Mouse (Mus musculus) hindbrain, embryonic 11.5 days (tissue): ENCODE results near the gene Pld6. TPM values are rescaled to one million over a fixed set of nuclear protein-coding genes. Genes with fewer than 3 reads are reported as not detected.

Experiments used
- ATAC-seq: fragments of 200-750 bp; cut with Nextera tagmentation; 2 replicates; pipeline ENCODE4 v1.8.0; 2017; ENCODE audit warnings: mild to moderate bottlenecking, moderate TSS enrichment, moderate library complexity; ENCODE audit not compliant: low FRiP score
- DNase-seq: peaks from one replicate; pipeline ENCODE4 v3.0.0-alpha.2; 2015; ENCODE audit warnings: low spot score
- H3K27ac ChIP-seq: fragments of 300-500 bp; sonication (generic); 2 replicates; pipeline ENCODE4 v1.5.1; 2014; ENCODE audit warnings: mild to moderate bottlenecking, low read depth, low read length
- H3K27me3 ChIP-seq: fragments of 300-500 bp; sonication (generic); 2 replicates; pipeline ENCODE4 v1.6.1; 2014; ENCODE audit warnings: mild to moderate bottlenecking, low read length, moderate library complexity, mixed read lengths; ENCODE audit not compliant: control insufficient read depth, insufficient read depth
- H3K36me3 ChIP-seq: fragments of 300-500 bp; sonication (generic); 2 replicates; pipeline ENCODE4 v1.6.1; 2014; ENCODE audit warnings: mild to moderate bottlenecking, low read length, moderate library complexity, mixed read lengths; ENCODE audit not compliant: control insufficient read depth, insufficient read depth
- H3K4me1 ChIP-seq: fragments of 300-500 bp; sonication (generic); replicated peaks from 2 replicates; pipeline ENCODE4 v1.6.1; 2014; ENCODE audit warnings: low read length, mixed read lengths; ENCODE audit not compliant: control insufficient read depth, insufficient read depth
- H3K4me2 ChIP-seq: fragments of 300-500 bp; sonication (generic); replicated peaks from 2 replicates; pipeline ENCODE4 v1.6.1; 2014; ENCODE audit warnings: mild to moderate bottlenecking, low read depth, low read length
- H3K4me3 ChIP-seq: fragments of 300-500 bp; sonication (generic); 2 replicates; pipeline ENCODE4 v1.5.1; 2014; ENCODE audit warnings: low read depth, low read length
- H3K9ac ChIP-seq: fragments of 300-500 bp; sonication (generic); 2 replicates; pipeline ENCODE4 v1.6.1; 2014; ENCODE audit warnings: low read depth, low read length
- H3K9me3 ChIP-seq: fragments of 300-500 bp; sonication (generic); 2 replicates; pipeline ENCODE4 v1.6.1; 2016; ENCODE audit warnings: low read length; ENCODE audit not compliant: control insufficient read depth
- WGBS: fragments of 180-500 bp; shearing (Covaris S2); extraction: QIAGEN DNeasy Blood & Tissue Kit; methylation state at CpG from one replicate; pipeline ENCODE4 v1.1.7; 2014; 5-methylcytosine and 5-hydroxymethylcytosine counted together
- polyA plus RNA-seq: library from polyadenylated mRNA; unstranded; fragments of >200 nt; fragmentation: Nextera tagmentation; extraction: Ambion mirVana; gene quantifications from 2 replicates; pipeline ENCODE4 v1.2.1, GENCODE M21; 2014

Pld6 gene
- polyA plus RNA-seq, 1 experiment from 2014 or later = 0.31 TPM

DNA sequence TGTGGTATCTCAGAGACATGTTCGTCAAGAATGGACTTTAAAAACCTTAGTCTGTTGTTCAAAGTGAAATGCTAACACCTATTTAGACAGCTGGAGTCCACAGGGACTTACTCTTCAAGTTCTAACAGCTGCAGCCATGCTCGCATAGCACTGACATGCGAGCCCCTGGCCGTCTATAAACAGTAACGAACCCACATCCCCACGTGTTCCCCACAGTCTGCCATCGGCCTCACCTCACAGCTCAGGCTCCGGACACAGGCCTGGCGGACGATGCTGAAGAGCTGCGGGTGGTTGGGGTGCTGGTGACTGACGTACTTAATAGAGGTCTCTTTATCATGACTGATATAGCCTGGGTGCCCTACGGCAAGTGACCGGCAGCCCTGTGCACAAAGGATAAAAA is 16.1 kb upstream of the Pld6 start:
- WGBS = 90% methylated on average over 14 of the region's 14 CpGs
- H3K4me1 ChIP-seq = no peaks in the 10 kb centered on the region

DNA sequence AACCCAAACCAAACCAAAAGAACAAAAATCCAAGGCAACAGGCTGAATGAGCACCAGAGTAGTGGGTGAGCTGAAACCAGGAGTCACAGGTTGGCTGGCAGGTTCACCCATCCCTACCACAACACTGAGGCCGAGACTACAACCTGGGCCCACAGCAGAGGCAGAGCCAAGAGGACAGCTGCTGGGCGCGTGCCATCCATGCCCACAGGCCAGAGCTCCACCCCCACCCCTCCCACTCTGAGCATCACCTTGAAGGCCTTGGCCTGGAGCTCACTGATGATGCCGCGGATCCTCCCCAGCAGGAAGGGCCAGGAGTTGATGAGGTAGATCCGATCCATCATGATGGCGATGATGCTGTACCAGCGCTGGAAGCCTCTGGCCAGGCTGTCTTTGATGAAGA is 14.4 kb upstream of the Pld6 start:
- Histone ChIP-seq H3K9me3 (no peaks in the 10 kb centered on the region), H3K36me3 (peaks cover 29% of the 10 kb centered on the region)
- 90% methylated on average over 8 of the region's 8 CpGs for WGBS

More for the DNA sequence above, 16.1 kb upstream of the Pld6 start:
- ATAC-seq (no peak), DNase-seq (no peak)
- Histone ChIP-seq H3K27me3 (no peaks in the 10 kb centered on the region), H3K4me3 (no peak overlapping the region), H3K27ac (no peak overlapping the region), H3K4me2 (no peak overlapping the region), H3K9me3 (no peaks in the 10 kb centered on the region), H3K36me3 (peaks cover 25% of the 10 kb centered on the region), H3K9ac (no peak overlapping the region)

DNA sequence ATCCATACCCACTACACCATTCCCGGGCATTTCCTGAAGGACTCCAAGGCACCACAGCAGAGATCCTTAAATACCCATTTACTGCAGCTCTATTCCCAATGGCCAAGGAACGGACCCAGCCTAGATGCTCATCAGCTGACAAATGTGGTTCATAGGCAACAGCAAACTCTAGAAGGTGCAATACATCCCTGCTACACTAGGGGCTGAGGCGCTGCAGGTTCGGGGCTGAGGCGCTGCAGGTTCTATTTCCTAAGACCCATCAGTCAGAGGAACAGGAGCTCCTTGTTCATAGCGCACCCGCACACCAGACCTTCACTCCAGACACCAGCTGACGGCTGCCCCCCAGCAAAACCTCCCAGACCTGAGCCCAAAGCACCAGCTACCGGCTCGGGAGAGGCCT is 13.0 kb upstream of the Pld6 start:
- peaks cover 29% of the 10 kb centered on the region for H3K36me3 ChIP-seq
- ATAC-seq = no peak

More for the DNA sequence above, 14.4 kb upstream of the Pld6 start:
- Histone ChIP-seq H3K4me2 (no peak overlapping the region), H3K4me1 (no peaks in the 10 kb centered on the region), H3K9ac (no peak overlapping the region), H3K4me3 (no peak overlapping the region), H3K27me3 (no peaks in the 10 kb centered on the region), H3K27ac (no peak overlapping the region)
- DNase-seq = no peak
- no peak for ATAC-seq

DNA sequence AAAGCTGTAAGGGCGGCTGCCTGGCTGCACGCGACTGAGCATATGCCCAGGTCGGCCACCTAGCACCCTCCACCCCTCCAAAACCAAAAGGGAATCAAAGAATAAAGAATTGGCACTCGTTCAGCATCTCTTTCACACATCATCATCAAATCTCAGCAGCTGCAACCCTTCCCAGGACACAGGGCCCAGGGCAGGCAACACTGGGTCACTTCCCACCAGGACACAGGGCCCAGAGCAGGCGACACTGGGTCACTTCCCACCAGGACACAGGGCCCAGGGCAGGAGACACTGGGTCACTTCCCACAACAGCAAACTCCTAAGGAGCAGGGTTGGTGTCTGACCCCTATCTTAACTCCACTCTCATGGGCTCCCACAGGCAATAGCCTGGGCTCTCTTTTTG is 5.9 kb upstream of the Pld6 start:
- no peak for ATAC-seq
- no peak overlapping the region for H3K9ac ChIP-seq
- H3K36me3 ChIP-seq = peaks cover 14% of the 10 kb centered on the region; the same call in 1 of the 2 replicates
- H3K4me3 ChIP-seq = no peak overlapping the region
- DNase-seq = no peak
- no peak overlapping the region for H3K27ac ChIP-seq
- 91% methylated on average over 6 of the region's 6 CpGs for WGBS
- no peaks in the 10 kb centered on the region for H3K4me1 ChIP-seq
- H3K4me2 ChIP-seq = no peak overlapping the region
- no peaks in the 10 kb centered on the region for H3K9me3 ChIP-seq
- no peaks in the 10 kb centered on the region for H3K27me3 ChIP-seq

More for the DNA sequence above, 13.0 kb upstream of the Pld6 start:
- Histone ChIP-seq H3K27me3 (no peaks in the 10 kb centered on the region), H3K4me2 (no peak overlapping the region), H3K4me3 (no peak overlapping the region), H3K4me1 (no peaks in the 10 kb centered on the region), H3K27ac (no peak overlapping the region), H3K9me3 (no peaks in the 10 kb centered on the region), H3K9ac (no peak overlapping the region)
- 94% methylated on average over 10 of the region's 10 CpGs for WGBS
- DNase-seq = no peak

DNA sequence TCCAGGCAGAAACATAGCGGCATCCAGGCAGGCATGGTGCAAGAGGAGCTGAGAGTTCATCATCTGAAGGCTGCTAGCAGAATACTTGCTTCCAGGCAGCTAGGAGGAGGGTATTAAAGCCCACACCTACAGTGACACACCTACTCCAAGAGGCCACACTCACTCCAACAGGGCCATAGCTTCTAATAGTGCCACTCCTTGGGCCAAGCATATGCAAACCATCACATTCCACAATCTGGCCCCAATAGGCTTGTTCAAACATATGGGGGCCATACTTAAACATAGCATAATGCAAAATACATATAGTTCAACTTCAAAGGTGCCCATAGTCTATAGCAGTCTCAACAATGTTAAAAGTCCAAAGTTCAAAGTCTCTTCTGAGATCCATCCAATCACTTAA is 1.9 kb upstream of the Pld6 start:
- WGBS = 100% methylated on average over 1 of the region's 1 CpGs
- peaks cover 7% of the 10 kb centered on the region; the same call in 1 of the 2 replicates for H3K36me3 ChIP-seq
- no peak for ATAC-seq
- DNase-seq = no peak
- H3K9ac ChIP-seq = no peak overlapping the region
- H3K4me2 ChIP-seq = no peak overlapping the region
- no peaks in the 10 kb centered on the region for H3K27me3 ChIP-seq
- H3K4me3 ChIP-seq = no peak overlapping the region
- H3K4me1 ChIP-seq = peaks cover 7% of the 10 kb centered on the region; the same call in 1 of the 2 replicates
- H3K9me3 ChIP-seq = no peaks in the 10 kb centered on the region
- H3K27ac ChIP-seq = no peak overlapping the region

DNA sequence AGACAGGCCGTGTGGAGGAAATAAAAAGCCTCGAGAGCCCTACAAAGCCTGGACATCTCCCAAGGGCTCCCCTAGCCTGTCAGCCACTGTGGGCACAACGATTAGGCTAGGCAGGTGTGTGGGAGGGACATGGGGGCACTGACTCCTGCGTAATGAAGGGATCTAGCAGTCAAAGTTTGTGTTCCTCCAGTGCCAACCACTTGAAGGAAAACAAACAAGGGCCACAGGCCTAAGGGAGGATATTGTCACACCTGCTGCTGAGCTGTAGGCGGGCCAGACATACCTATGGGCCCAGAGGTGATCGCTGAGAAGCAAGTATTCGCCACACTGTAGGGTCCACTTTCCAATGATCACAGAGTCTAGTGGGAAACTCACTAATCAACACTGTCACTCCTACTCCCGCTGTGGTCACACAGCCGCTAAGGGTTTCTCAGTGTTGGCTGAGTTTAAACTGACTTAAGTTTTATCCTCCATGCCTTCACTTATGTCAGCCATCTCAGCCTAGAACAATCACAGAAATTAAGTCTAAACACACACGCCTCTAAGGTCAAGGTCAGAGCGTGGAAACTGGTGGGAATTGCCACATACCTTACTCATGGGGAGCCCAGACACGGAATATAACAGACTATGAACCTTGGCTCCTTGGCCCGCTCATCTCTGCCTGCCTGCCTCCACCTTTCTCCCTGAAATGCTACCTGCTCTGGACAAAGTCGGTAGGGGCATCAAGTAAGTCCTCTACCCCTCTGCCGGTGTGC is 824 bp downstream of the Pld6 start:
- Histone ChIP-seq H3K4me1 (peaks cover 7% of the 10 kb centered on the region; the same call in 1 of the 2 replicates), H3K4me3 (peak overlapping the region; percentile 34), H3K9me3 (no peaks in the 10 kb centered on the region), H3K27me3 (no peaks in the 10 kb centered on the region), H3K9ac (0 out of 2 replicates have a peak overlapping the region, but pooled peaks have one; percentile 33), H3K4me2 (peak overlapping the region; percentile 59), H3K36me3 (no peaks in the 10 kb centered on the region), H3K27ac (no peak overlapping the region)
- peak; percentile 12; the same call in 1 of the 2 replicates for ATAC-seq
- 56% methylated on average over 15 of the region's 15 CpGs for WGBS
- DNase-seq = peak; percentile 9

DNA sequence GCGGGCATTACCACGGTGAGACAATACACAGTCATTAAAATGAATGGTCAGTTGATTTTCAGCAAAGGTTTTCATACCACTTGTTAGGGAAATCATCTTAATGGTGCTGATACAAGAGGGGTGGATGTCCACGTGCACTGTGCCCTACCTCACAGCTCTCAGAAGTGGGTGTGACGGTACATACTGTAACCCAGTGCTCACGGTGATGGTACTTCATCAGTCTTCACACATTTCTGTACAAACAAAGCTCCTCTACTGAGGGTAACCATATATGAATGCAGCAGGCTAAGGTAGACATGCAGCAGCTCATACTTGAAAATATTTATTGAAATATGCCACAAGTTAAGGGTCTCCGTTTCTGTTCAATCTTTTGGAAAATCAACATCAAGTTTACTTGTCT is 3.9 kb downstream of the Pld6 start:
- no peak for DNase-seq
- ATAC-seq = no peak
- H3K9me3 ChIP-seq = no peaks in the 10 kb centered on the region

DNA sequence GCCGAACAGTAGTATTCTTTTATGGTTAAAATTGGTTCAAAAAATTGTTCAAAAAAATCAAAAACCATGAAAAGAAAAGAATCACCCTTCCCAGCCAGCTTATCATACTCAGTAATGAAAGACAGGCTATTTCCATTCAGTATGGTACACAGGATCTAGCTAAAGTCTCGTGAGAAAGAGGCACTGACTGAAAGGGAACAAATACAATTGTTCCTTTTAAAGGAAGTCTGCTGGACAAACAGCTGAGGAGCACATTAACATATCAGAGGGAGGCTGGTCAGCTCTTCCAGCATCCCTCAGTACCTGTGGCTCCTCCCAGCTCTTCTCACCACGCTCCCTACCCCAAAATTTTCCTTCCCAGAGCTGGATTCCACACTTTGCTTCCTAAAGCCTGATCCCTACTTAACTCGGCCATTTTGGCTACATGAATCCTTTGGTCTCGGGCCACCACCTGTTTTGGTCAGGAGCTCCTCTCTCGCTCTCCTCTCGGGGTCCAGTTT is 5.3 kb downstream of the Pld6 start:
- Histone ChIP-seq H3K4me2 (no peak overlapping the region), H3K4me1 (peaks cover 2% of the 10 kb centered on the region; the same call in 1 of the 2 replicates), H3K9ac (no peak overlapping the region), H3K9me3 (no peaks in the 10 kb centered on the region), H3K27me3 (no peaks in the 10 kb centered on the region), H3K4me3 (no peak overlapping the region), H3K27ac (no peak overlapping the region), H3K36me3 (no peaks in the 10 kb centered on the region)
- 75% methylated on average over 7 of the region's 7 CpGs for WGBS
- ATAC-seq = no peak
- no peak for DNase-seq

More for the DNA sequence above, 3.9 kb downstream of the Pld6 start:
- H3K4me3 ChIP-seq = no peak overlapping the region
- no peaks in the 10 kb centered on the region for H3K36me3 ChIP-seq
- H3K27me3 ChIP-seq = no peaks in the 10 kb centered on the region
- WGBS = 91% methylated on average over 6 of the region's 6 CpGs
- no peak overlapping the region for H3K9ac ChIP-seq
- H3K27ac ChIP-seq = no peak overlapping the region
- H3K4me1 ChIP-seq = peaks cover 7% of the 10 kb centered on the region; the same call in 1 of the 2 replicates
- H3K4me2 ChIP-seq = no peak overlapping the region

DNA sequence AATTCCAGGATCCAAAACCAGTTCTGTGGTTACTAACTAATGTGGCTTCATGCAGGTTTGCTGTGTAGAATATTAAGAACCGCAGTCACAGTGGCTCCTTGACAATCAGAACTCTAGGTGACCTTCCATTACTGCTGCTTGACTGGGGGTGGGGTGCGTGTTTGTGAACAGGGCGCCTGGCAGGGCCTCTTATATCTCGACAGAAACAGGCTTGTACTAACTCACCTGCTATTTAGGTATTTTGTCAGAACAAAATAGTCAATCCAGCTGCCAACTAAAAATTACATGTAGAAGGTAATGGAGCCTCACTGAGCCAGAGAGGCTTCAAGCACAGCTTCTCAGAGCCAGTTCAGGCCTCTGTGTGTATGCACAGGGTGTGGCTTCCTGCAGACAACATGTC is 7.2 kb downstream of the Pld6 start:
- Histone ChIP-seq H3K27me3 (no peaks in the 10 kb centered on the region), H3K9me3 (no peaks in the 10 kb centered on the region), H3K4me2 (no peak overlapping the region), H3K27ac (no peak overlapping the region), H3K4me1 (no peaks in the 10 kb centered on the region), H3K4me3 (no peak overlapping the region), H3K9ac (no peak overlapping the region), H3K36me3 (no peaks in the 10 kb centered on the region)
- DNase-seq (no peak), ATAC-seq (no peak)
- 90% methylated on average over 4 of the region's 4 CpGs for WGBS
